ENCODE assay signal across 26 mouse cellular contexts in genomic region chr17:73253291-73253969, GRCm38 (mm10).
DNase-seq lines count a peak whose midpoint lies in the region; ATAC-seq and TF ChIP-seq lines count a peak whose summit lies in the region.
"Had no signal": no experiment of that assay in that cellular context is flagged by ENCODE, and none has a peak within 500 bp of the region (broad histone marks: within the 10 kb centered on the region; RNA-seq: fewer than 3 reads in every experiment).

No protein-coding gene starts in this region.

- no peaks in the 10 kb centered on the region for H3K27me3 ChIP-seq in lung, postnatal 0 days (replicated peaks; ENCODE audit: insufficient read depth, low read length)
- H3K27me3 ChIP-seq in intestine, embryonic 15.5 days (replicated peaks): no peaks in the 10 kb centered on the region
- no peaks in the 10 kb centered on the region for H3K27me3 ChIP-seq in kidney, adult 2 months (replicated peaks; ENCODE audit: control insufficient read depth, insufficient read depth, low read length)
- H3K27me3 ChIP-seq: embryonic facial prominence, embryonic 13.5 days; forebrain, embryonic 15.5 days; hindbrain, embryonic 15.5 days; liver, embryonic 15.5 days had no signal

- 53% methylated on average over 10 of the region's 10 CpGs for WGBS in lung, postnatal 0 days
- WGBS in intestine, embryonic 15.5 days: 79% methylated on average over 10 of the region's 10 CpGs
- WGBS in kidney, adult 2 months: 74% methylated on average over 10 of the region's 10 CpGs

- H3K4me3 ChIP-seq in lung, postnatal 0 days (ENCODE audit: low read depth, low read length): no peak overlapping the region
- no peak overlapping the region for H3K4me3 ChIP-seq in intestine, embryonic 15.5 days (replicated peaks)
- no peak overlapping the region for H3K4me3 ChIP-seq in kidney, adult 2 months (ENCODE audit: insufficient read depth, low read depth, low read length)
- H3K4me3 ChIP-seq: embryonic facial prominence, embryonic 13.5 days; forebrain, embryonic 15.5 days; hindbrain, embryonic 15.5 days; layer of hippocampus, adult 2 months; limb, embryonic 10.5 days; liver, embryonic 15.5 days; midbrain, embryonic 10.5 days had no signal

- no peaks in the 10 kb centered on the region for H3K4me1 ChIP-seq in lung, postnatal 0 days (ENCODE audit: insufficient read depth, low read depth, low read length)
- peaks cover 12% of the 10 kb centered on the region for H3K4me1 ChIP-seq in intestine, embryonic 15.5 days (replicated peaks)
- no peaks in the 10 kb centered on the region for H3K4me1 ChIP-seq in kidney, adult 2 months (ENCODE audit: control insufficient read depth, insufficient read depth, low read length)
- H3K4me1 ChIP-seq: forebrain, embryonic 15.5 days had no signal

- no peaks in the 10 kb centered on the region for H3K36me3 ChIP-seq in lung, postnatal 0 days (ENCODE audit: insufficient read depth, low read length)
- H3K36me3 ChIP-seq in intestine, embryonic 15.5 days: no peaks in the 10 kb centered on the region
- H3K36me3 ChIP-seq in kidney, adult 2 months (ENCODE audit: control insufficient read depth, insufficient read depth, low read length): no peaks in the 10 kb centered on the region
- H3K36me3 ChIP-seq: embryonic facial prominence, embryonic 13.5 days; forebrain, embryonic 15.5 days; hindbrain, embryonic 15.5 days; limb, embryonic 10.5 days; liver, embryonic 15.5 days; midbrain, embryonic 10.5 days had no signal

- no peak; the same call in 1 of the 2 replicates for ATAC-seq in lung, postnatal 0 days
- no peak for ATAC-seq in intestine, embryonic 15.5 days
- ATAC-seq: forebrain, embryonic 15.5 days; intestine, embryonic 16.5 days; midbrain, embryonic 16.5 days had no signal

- no peak overlapping the region for H3K4me2 ChIP-seq in lung, postnatal 0 days (replicated peaks; ENCODE audit: low read depth, low read length)
- H3K4me2 ChIP-seq in intestine, embryonic 15.5 days (replicated peaks): no peak overlapping the region
- H3K4me2 ChIP-seq: embryonic facial prominence, embryonic 13.5 days; forebrain, embryonic 15.5 days; heart, embryonic 11.5 days; hindbrain, embryonic 15.5 days; liver, embryonic 15.5 days had no signal

- TF ChIP-seq EP300 in lung, postnatal 0 days (IDR thresholded peaks at IDR 0.05): no peak

- H3K9ac ChIP-seq in lung, postnatal 0 days (replicated peaks; ENCODE audit: low read depth): no peak overlapping the region
- H3K9ac ChIP-seq in intestine, embryonic 15.5 days: no peak overlapping the region
- H3K9ac ChIP-seq: embryonic facial prominence, embryonic 13.5 days; forebrain, embryonic 15.5 days; hindbrain, embryonic 15.5 days; liver, embryonic 15.5 days had no signal

- no peak overlapping the region for H3K27ac ChIP-seq in lung, postnatal 0 days (ENCODE audit: low read length)
- no peak overlapping the region for H3K27ac ChIP-seq in intestine, embryonic 15.5 days
- H3K27ac ChIP-seq in kidney, adult 2 months (ENCODE audit: insufficient read depth, low read depth, low read length): no peak overlapping the region
- H3K27ac ChIP-seq: embryonic facial prominence, embryonic 13.5 days; forebrain, embryonic 15.5 days; hindbrain, embryonic 15.5 days; layer of hippocampus, adult 2 months; limb, embryonic 10.5 days; liver, embryonic 15.5 days; macrophage; midbrain, embryonic 10.5 days; stomach, postnatal 0 days had no signal

- no peaks in the 10 kb centered on the region for H3K9me3 ChIP-seq in lung, postnatal 0 days (ENCODE audit: low read length)
- H3K9me3 ChIP-seq in intestine, embryonic 15.5 days: no peaks in the 10 kb centered on the region
- H3K9me3 ChIP-seq: embryonic facial prominence, embryonic 13.5 days; forebrain, embryonic 15.5 days; hindbrain, embryonic 15.5 days; limb, embryonic 10.5 days; liver, embryonic 15.5 days; midbrain, embryonic 10.5 days had no signal

- peak; percentile 11 for DNase-seq in embryo, embryonic 11 days
- no peak for DNase-seq in embryo, embryonic 10 days (ENCODE audit: low spot score)
- peak; percentile 18 for DNase-seq in lung, postnatal 0 days (ENCODE audit: low spot score)
- no peak for DNase-seq in lung, adult 18-20 months
- peak; percentile 40 for DNase-seq in brain, adult 2 months (ENCODE audit: low read depth, low spot score)
- DNase-seq in adrenal gland, adult 8-10 months: no peak
- no peak for DNase-seq in kidney, adult 2 months
- DNase-seq: B cell, adult 2 months; cerebellum, adult 18-20 months; cerebellum, postnatal 36 days; kidney, postnatal 25 days; liver; right cerebral cortex, postnatal 14 days had no signal

- TF ChIP-seq POLR2A in kidney, adult 2 months (IDR thresholded peaks at IDR 0.05; ENCODE audit: low read depth, low read length): no peak

- TF ChIP-seq CTCF in lung, postnatal 0 days (IDR thresholded peaks at IDR 0.05): no peak
- no peak for TF ChIP-seq CTCF in kidney, adult 2 months (conservative IDR thresholded peaks at IDR 0.05; ENCODE audit: insufficient read depth, insufficient read length, low read depth, low read length)

Comparison
In these comparisons a context has a peak if more than half of its experiments do, and no peak if none do; other contexts are left out.
1. DNase-seq: peak in embryo, embryonic 11 days (single experiment), lung, postnatal 0 days (single experiment) and brain, adult 2 months (single experiment); none in embryo, embryonic 10 days (single experiment), lung, adult 18-20 months (0 of 2), adrenal gland, adult 8-10 months (single experiment) and kidney, adult 2 months (single experiment).